Mouse (Mus musculus) heart, adult 9 months (tissue): ENCODE data around the gene B3galt1.

ENCODE experiments used
- DNase-seq, 2 experiments: peaks; one replicate each; pipeline ENCODE4 v3.0.0; 2022; ENCODE audit warnings: low spot score in 2 of 2

B3galt1 gene

GRCm38 (mm10) chr2:67931994-67932393, 366.3 kb downstream of the B3galt1 start:
- no peak for DNase-seq

- DNase-seq: no peak
Measured at GRCm38 (mm10) chr2:67948408-67948807, 382.7 kb downstream of the B3galt1 start.

- DNase-seq: no peak
Measured at GRCm38 (mm10) chr2:67956182-67956581, 390.5 kb downstream of the B3galt1 start.

GRCm38 (mm10) chr2:67957561-67957960, 391.9 kb downstream of the B3galt1 start:
- peak; percentile 8 to 10 for DNase-seq

GRCm38 (mm10) chr2:67960711-67961110, 395.0 kb downstream of the B3galt1 start:
- DNase-seq: no peak

GRCm38 (mm10) chr2:67968812-67969211, 403.1 kb downstream of the B3galt1 start:
- no peak for DNase-seq

GRCm38 (mm10) chr2:67971091-67971490, 405.4 kb downstream of the B3galt1 start:
- no peak for DNase-seq

- no peak for DNase-seq
Measured at GRCm38 (mm10) chr2:67971576-67971975, 405.9 kb downstream of the B3galt1 start.

- DNase-seq: no peak
Measured at GRCm38 (mm10) chr2:67975764-67976163, 410.1 kb downstream of the B3galt1 start.

- no peak for DNase-seq
Measured at GRCm38 (mm10) chr2:67976488-67976887, 410.8 kb downstream of the B3galt1 start.

- no peak for DNase-seq
Measured at GRCm38 (mm10) chr2:67977620-67978262, 412.1 kb downstream of the B3galt1 start.

GRCm38 (mm10) chr2:67983563-67983962, 417.9 kb downstream of the B3galt1 start:
- DNase-seq: no peak

- no peak for DNase-seq
Measured at GRCm38 (mm10) chr2:67985133-67985532, 419.5 kb downstream of the B3galt1 start.

- no peak for DNase-seq
Measured at GRCm38 (mm10) chr2:67993421-67993820, 427.8 kb downstream of the B3galt1 start.

GRCm38 (mm10) chr2:68003091-68003490, 437.4 kb downstream of the B3galt1 start:
- no peak for DNase-seq

- no peak for DNase-seq
Measured at GRCm38 (mm10) chr2:68005210-68005609, 439.5 kb downstream of the B3galt1 start.

GRCm38 (mm10) chr2:68005711-68006110, 440.0 kb downstream of the B3galt1 start:
- no peak for DNase-seq

- no peak for DNase-seq
Measured at GRCm38 (mm10) chr2:68011336-68011735, 445.7 kb downstream of the B3galt1 start.

- no peak for DNase-seq
Measured at GRCm38 (mm10) chr2:68020251-68020680, 454.6 kb downstream of the B3galt1 start.

GRCm38 (mm10) chr2:68021541-68022152, 456.0 kb downstream of the B3galt1 start:
- no peak for DNase-seq

- DNase-seq: no peak
Measured at GRCm38 (mm10) chr2:68028811-68029210, 463.1 kb downstream of the B3galt1 start.

GRCm38 (mm10) chr2:68034711-68035110, 469.0 kb downstream of the B3galt1 start:
- no peak for DNase-seq

- DNase-seq: no peak
Measured at GRCm38 (mm10) chr2:68040752-68041151, 475.1 kb downstream of the B3galt1 start.

GRCm38 (mm10) chr2:68052481-68052880, 486.8 kb downstream of the B3galt1 start:
- DNase-seq: no peak
